Comparison of ENCODE assay signal across 7 mouse cellular contexts in the genomic region with DNA sequence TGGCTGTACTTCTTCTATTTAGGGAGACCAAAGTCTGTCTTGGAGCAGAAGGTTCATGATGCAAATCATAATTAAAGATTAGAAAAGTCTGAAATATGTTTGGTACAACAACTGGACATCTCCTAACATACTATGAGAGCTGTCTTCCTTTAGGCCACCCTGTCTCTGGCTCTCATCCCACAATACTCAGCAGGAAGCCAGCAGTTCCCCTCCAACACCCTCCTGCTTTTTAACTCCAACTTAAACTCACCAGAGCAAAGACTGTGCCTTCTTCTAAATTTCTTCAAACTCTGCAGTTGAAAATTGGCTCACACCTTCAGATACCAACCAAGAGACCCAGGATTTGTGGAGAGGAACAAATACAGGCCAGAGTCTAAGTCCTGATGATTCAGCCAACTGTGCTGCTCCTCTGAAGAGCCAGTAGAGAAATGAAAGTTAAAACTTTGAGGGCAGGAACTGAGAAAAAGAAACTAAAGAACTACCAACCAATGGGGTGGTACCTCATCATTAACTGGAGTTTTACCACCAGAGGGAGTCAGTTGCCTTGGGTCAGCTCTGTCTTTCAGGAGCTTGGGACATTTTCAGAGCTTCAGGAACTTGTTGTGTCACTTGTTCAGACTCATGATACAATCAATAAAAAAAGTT. TPM values are rescaled to one million over a fixed set of nuclear protein-coding genes. Genes with fewer than 3 reads are reported as not detected.
DNase-seq lines count a peak whose midpoint lies in the region; ATAC-seq and TF ChIP-seq lines count a peak whose summit lies in the region.
"Not testable (repeated sequence)": the region's sequence is repeated elsewhere in the genome, so short reads cannot be mapped to it uniquely, and the experiment has no call there.

Trim30d (minus strand) TSS at position 429 of the 645 bp plus-strand sequence.

- ATAC-seq in activated CD4-positive, CD25-positive, alpha-beta regulatory T cell, adult 4 months = peak; percentile 100
- ATAC-seq in common myeloid progenitor, adult 5-6 weeks (replicated peaks; ENCODE audit: low read depth, poor library complexity, severe bottlenecking) = peak; percentile 100
- peak; percentile 80 for ATAC-seq in intestine, embryonic 15.5 days

- peak; percentile 30; the same call in 1 of the 2 replicates for TF ChIP-seq POLR2A in heart, adult 2 months (IDR thresholded peaks at IDR 0.05; ENCODE audit: insufficient read depth, low read depth, low read length)
- TF ChIP-seq POLR2A in liver, adult 2 months (IDR thresholded peaks at IDR 0.05; ENCODE audit: extremely low read depth, insufficient read depth, low read length) = not testable (repeated sequence)

- TF ChIP-seq CTCF in heart, adult 2 months (IDR thresholded peaks at IDR 0.05) = peak; percentile 53
- not testable (repeated sequence) for TF ChIP-seq CTCF in liver, adult 2 months (IDR thresholded peaks at IDR 0.05; ENCODE audit: low read depth, low read length)

- H3K9ac ChIP-seq in heart, adult 2 months (ENCODE audit: low read depth, low read length); intestine, embryonic 15.5 days: not testable (repeated sequence)
- 0 out of 2 replicates have a peak within 1 kb of the TSS, but pooled peaks have one; percentile 30 for H3K9ac ChIP-seq in liver, adult 2 months (ENCODE audit: low read depth, low read length)

- intact Hi-C loops in heart, adult 2 months (cut with DNase I) = not testable (repeated sequence)

- not testable (repeated sequence) for H3K4me1 ChIP-seq in heart, adult 2 months (ENCODE audit: control insufficient read depth, insufficient read depth, low read length); intestine, embryonic 15.5 days (replicated peaks); liver, adult 2 months (ENCODE audit: control insufficient read depth, insufficient read depth, low read length)

- H3K27me3 ChIP-seq in heart, adult 2 months (ENCODE audit: control insufficient read depth, insufficient read depth, low read length); intestine, embryonic 15.5 days (replicated peaks); liver, adult 2 months (ENCODE audit: control insufficient read depth, insufficient read depth, low read length): not testable (repeated sequence)

- H3K9me3 ChIP-seq in intestine, embryonic 15.5 days = not testable (repeated sequence)

- H3K27ac ChIP-seq in heart, adult 2 months; intestine, embryonic 15.5 days: not testable (repeated sequence)
- peak within 1 kb of the TSS; percentile 45; the same call in 1 of the 2 replicates for H3K27ac ChIP-seq in liver, adult 2 months (replicated peaks; ENCODE audit: insufficient read depth, low read depth, low read length)

- not testable (repeated sequence) for TF ChIP-seq EP300 in heart, adult 2 months (IDR thresholded peaks at IDR 0.05; ENCODE audit: insufficient read depth, low read depth, low read length)

- peak in 1 of 2 experiments; percentile 9 for DNase-seq in heart, adult 2 months
- peak; percentile 75 for DNase-seq in liver, adult 2 months (ENCODE audit: extremely low read depth, low read depth, low spot score)
- DNase-seq in lung, postnatal 36 days = peak; percentile 31
- peak; percentile 11 for DNase-seq in skeletal muscle tissue, adult 2 months (ENCODE audit: low read depth, low spot score)

- not testable (repeated sequence) for H3K4me3 ChIP-seq in heart, adult 2 months; intestine, embryonic 15.5 days (replicated peaks)
- H3K4me3 ChIP-seq in liver, adult 2 months (ENCODE audit: insufficient read depth, low read depth, low read length) = peak within 1 kb of the TSS; percentile 55

- H3K4me2 ChIP-seq in intestine, embryonic 15.5 days (replicated peaks) = not testable (repeated sequence)

- not testable (repeated sequence) for H3K79me2 ChIP-seq in heart, adult 2 months (replicated peaks; ENCODE audit: control insufficient read depth, insufficient read depth, low read length); liver, adult 2 months (ENCODE audit: control insufficient read depth, insufficient read depth, low read length)

- not testable (repeated sequence) for H3K36me3 ChIP-seq in heart, adult 2 months (ENCODE audit: control insufficient read depth, insufficient read depth, low read length); intestine, embryonic 15.5 days; liver, adult 2 months (ENCODE audit: control insufficient read depth, insufficient read depth, low read length)

RNA-seq across cellular contexts. Expression of gene Trim30d, which starts in this region (rescaled TPM):
- polyA plus RNA-seq in activated CD4-positive, CD25-positive, alpha-beta regulatory T cell, adult 4 months (2017; shearing (Covaris generic)) = 10 to 100 TPM; 27.0 to 33.5 TPM
- total RNA-seq in common myeloid progenitor, adult 5-6 weeks (2017) = 12.2 and 12.4 TPM in 2 replicates
- under 1 TPM; 0.37 to 0.75 TPM for total RNA-seq in heart, adult 2 months (2021)
- 0.62 and 0.76 TPM in 2 replicates for polyA plus RNA-seq in heart, adult 2 months (2012; rRNA removed)
- polyA plus RNA-seq in intestine, embryonic 15.5 days (2015; fragmentation: Nextera tagmentation; extraction: Ambion mirVana) = 0.92 TPM in 2 replicates
- total RNA-seq in liver, adult 2 months (2014; rRNA removed) = 6.2 and 8.9 TPM in 2 replicates
- polyA plus RNA-seq in liver, adult 2 months (2012; rRNA removed) = 0.42 and 1.2 TPM in 2 replicates

Comparison
In these comparisons a context has a peak if more than half of its experiments do, and no peak if none do; other contexts are left out.
1. RNA of gene Trim30d (polyA plus RNA-seq): 27.0 to 33.5 TPM in activated CD4-positive, CD25-positive, alpha-beta regulatory T cell, adult 4 months; 0.42 to 1.2 TPM in liver, adult 2 months, 0.92 TPM in intestine, embryonic 15.5 days and 0.62 to 0.76 TPM in heart, adult 2 months; every median in the first group is over 10 times any median in the second.
2. Peak in ATAC-seq in intestine, embryonic 15.5 days; RNA of the gene not detected or under 1 TPM.
3. Peak in every context shown above with its lines, with median percentiles within 50 percentile points of each other: ATAC-seq.